Mouse (Mus musculus): Measurements from ENCODE around the gene Syt7. TPM values are rescaled to one million over a fixed set of nuclear protein-coding genes. Genes with fewer than 3 reads are reported as not detected.
A peak's percentile ranks its signal among the peaks of the same experiment; 100 is the strongest.

Syt7 gene
- polyA plus RNA-seq, 1 experiment: 0.35 TPM

DNA sequence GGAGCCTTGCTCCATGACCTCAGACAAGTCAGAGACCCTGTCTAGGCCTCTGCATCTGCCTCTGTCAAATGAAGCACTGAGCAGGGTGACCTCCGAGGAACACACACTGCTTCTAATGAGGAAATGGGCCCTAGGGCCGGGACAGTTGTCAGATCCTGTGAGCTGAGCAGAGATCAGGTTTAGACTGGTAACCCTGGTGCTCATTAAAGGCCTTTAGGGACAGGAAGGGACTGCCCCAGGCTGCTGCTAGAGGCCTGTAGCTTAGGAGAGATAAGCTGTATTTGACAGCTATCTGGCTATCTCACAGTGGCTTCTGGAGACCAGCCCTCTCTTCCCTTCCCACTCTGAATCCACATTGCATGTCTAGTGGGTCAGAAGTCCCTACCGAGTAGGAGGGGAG, 42.5 kb downstream of the Syt7 start:
- no peak overlapping the region for H3K27ac ChIP-seq (ENCODE audit: insufficient read depth, low read length)
- H3K4me3 ChIP-seq (ENCODE audit: insufficient read depth, low read length): no peak overlapping the region
- H3K4me1 ChIP-seq (ENCODE audit: control insufficient read depth, insufficient read depth, low read length): no peaks in the 10 kb centered on the region
- TF ChIP-seq CTCF (IDR thresholded peaks at IDR 0.05; ENCODE audit: borderline replicate concordance, insufficient read depth, low read length) (no peak), POLR2A (IDR thresholded peaks at IDR 0.05; ENCODE audit: low read depth, low read length) (no peak)

GRCm38 (mm10) chr19:10431841-10432240, 43.0 kb downstream of the Syt7 start:
- no peak for TF ChIP-seq POLR2A (IDR thresholded peaks at IDR 0.05; ENCODE audit: low read depth, low read length)
- no peak for TF ChIP-seq CTCF (IDR thresholded peaks at IDR 0.05; ENCODE audit: borderline replicate concordance, insufficient read depth, low read length)
- Histone ChIP-seq H3K4me1 (ENCODE audit: control insufficient read depth, insufficient read depth, low read length) (no peaks in the 10 kb centered on the region), H3K27ac (ENCODE audit: insufficient read depth, low read length) (no peak overlapping the region), H3K4me3 (ENCODE audit: insufficient read depth, low read length) (no peak overlapping the region)

- Histone ChIP-seq H3K4me1 (ENCODE audit: control insufficient read depth, insufficient read depth, low read length) (no peaks in the 10 kb centered on the region), H3K4me3 (ENCODE audit: insufficient read depth, low read length) (no peak overlapping the region), H3K27ac (ENCODE audit: insufficient read depth, low read length) (no peak overlapping the region)
- TF ChIP-seq CTCF (IDR thresholded peaks at IDR 0.05; ENCODE audit: borderline replicate concordance, insufficient read depth, low read length) (no peak), POLR2A (IDR thresholded peaks at IDR 0.05; ENCODE audit: low read depth, low read length) (no peak)
Measured at GRCm38 (mm10) chr19:10433225-10433624, 44.3 kb downstream of the Syt7 start.

DNA sequence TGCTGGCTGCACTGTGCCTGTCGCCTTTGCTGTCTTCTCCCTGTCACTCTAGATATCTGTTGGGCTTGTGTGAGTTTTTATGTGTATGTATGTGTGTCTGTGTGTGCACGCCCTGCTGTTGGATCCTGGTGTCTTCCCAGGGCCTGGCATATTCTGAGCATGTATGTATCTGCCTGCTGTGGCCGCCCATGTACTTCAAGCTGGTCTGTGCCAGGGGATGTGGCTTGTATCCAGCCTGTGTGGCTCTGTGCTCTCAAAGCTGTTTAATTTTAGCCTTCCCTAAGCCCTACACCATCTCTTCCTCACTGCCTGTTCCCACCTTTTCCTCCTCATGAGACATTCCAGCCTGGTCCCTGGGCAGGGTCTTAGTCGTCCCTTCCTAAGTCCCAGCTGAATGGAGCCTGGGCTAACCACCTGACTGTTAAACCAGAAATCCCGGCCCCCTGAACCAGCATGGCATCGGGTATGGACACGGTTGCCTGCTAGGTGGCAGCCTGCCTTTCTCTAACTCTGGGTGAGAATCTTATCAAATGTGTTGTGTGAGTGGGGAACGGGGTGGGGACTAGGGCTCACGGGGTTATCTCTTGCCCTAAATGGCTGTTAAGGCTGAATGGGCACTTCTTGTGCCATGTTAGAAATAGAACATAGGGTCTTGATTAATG, 45.1 kb downstream of the Syt7 start:
- no peak overlapping the region for H3K27ac ChIP-seq (ENCODE audit: insufficient read depth, low read length)
- no peak for TF ChIP-seq POLR2A (IDR thresholded peaks at IDR 0.05; ENCODE audit: low read depth, low read length)
- no peak for TF ChIP-seq CTCF (IDR thresholded peaks at IDR 0.05; ENCODE audit: borderline replicate concordance, insufficient read depth, low read length)
- no peaks in the 10 kb centered on the region for H3K4me1 ChIP-seq (ENCODE audit: control insufficient read depth, insufficient read depth, low read length)
- no peak overlapping the region for H3K4me3 ChIP-seq (ENCODE audit: insufficient read depth, low read length)

DNA sequence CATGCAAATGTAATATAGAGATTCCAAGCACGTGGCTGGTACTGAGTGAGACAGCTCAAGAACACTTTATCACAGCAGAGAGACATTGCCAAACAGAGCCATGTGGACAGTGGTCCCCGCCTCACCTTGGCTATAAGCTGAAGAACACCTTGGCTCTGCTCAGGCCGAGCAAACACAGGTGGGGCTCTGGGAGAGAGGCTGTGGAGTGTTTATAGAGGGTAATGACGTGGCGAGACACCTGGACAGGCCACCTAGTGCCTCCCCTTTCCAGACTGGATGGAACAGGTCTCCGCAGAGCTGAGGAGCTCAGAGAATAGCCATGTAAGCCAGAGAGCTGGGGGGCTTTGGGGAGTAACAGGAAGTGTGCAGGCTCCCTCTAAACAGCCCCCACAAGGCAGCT, 46.0 kb downstream of the Syt7 start:
- no peak for TF ChIP-seq CTCF (IDR thresholded peaks at IDR 0.05; ENCODE audit: borderline replicate concordance, insufficient read depth, low read length)
- no peak for TF ChIP-seq POLR2A (IDR thresholded peaks at IDR 0.05; ENCODE audit: low read depth, low read length)
- Histone ChIP-seq H3K4me1 (ENCODE audit: control insufficient read depth, insufficient read depth, low read length) (no peaks in the 10 kb centered on the region), H3K4me3 (ENCODE audit: insufficient read depth, low read length) (no peak overlapping the region), H3K27ac (ENCODE audit: insufficient read depth, low read length) (no peak overlapping the region)

DNA sequence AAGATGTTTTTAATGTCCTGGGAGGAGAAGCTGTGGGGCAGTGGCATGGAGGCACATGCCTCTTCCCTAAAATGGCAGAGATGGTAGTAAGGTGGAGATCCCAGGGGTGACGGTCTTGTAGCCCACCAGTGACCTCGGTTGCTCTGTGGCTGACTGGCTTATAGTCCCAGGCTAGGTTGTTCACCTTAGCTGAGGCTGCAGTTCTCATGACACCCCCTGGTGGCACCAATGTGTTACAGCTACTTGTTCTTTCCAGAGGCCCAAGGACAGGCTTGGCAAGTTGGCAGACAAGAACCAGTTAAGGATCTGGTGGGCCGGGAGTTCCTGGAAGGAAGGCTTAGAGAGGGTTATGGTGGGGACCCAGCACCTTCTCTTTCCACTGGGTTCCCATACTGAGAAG, 47.0 kb downstream of the Syt7 start:
- Histone ChIP-seq H3K4me1 (ENCODE audit: control insufficient read depth, insufficient read depth, low read length) (no peaks in the 10 kb centered on the region), H3K4me3 (ENCODE audit: insufficient read depth, low read length) (no peak overlapping the region), H3K27ac (ENCODE audit: insufficient read depth, low read length) (no peak overlapping the region)
- TF ChIP-seq POLR2A (IDR thresholded peaks at IDR 0.05; ENCODE audit: low read depth, low read length) (no peak), CTCF (IDR thresholded peaks at IDR 0.05; ENCODE audit: borderline replicate concordance, insufficient read depth, low read length) (peak; percentile 64; the same call in 1 of the 2 replicates)

- TF ChIP-seq POLR2A (IDR thresholded peaks at IDR 0.05; ENCODE audit: low read depth, low read length) (no peak), CTCF (IDR thresholded peaks at IDR 0.05; ENCODE audit: borderline replicate concordance, insufficient read depth, low read length) (no peak)
- Histone ChIP-seq H3K4me3 (ENCODE audit: insufficient read depth, low read length) (no peak overlapping the region), H3K4me1 (ENCODE audit: control insufficient read depth, insufficient read depth, low read length) (no peaks in the 10 kb centered on the region), H3K27ac (ENCODE audit: insufficient read depth, low read length) (no peak overlapping the region)
Measured at GRCm38 (mm10) chr19:10436726-10437125, 47.8 kb downstream of the Syt7 start.

DNA sequence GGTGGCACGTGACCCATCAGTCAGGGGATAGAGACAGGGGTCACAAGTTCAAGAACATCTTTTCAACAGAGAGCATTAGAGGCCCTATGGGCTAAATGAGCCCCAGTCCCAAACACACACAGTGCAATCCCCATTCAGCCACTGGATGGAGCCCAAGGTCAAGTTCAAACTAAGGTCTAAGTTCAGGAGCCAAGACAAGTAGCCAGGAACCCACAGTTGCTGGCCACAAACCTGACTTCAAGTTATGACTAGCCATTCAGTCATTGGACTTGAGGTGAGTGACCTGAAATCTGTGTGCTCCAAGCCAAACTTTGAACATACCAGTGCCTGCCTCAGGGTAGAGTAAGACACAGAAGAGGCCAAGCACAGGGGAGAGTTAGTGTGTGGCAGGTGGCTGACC, 48.6 kb downstream of the Syt7 start:
- Histone ChIP-seq H3K4me3 (ENCODE audit: insufficient read depth, low read length) (no peak overlapping the region), H3K27ac (ENCODE audit: insufficient read depth, low read length) (no peak overlapping the region), H3K4me1 (ENCODE audit: control insufficient read depth, insufficient read depth, low read length) (no peaks in the 10 kb centered on the region)
- TF ChIP-seq CTCF (IDR thresholded peaks at IDR 0.05; ENCODE audit: borderline replicate concordance, insufficient read depth, low read length) (no peak), POLR2A (IDR thresholded peaks at IDR 0.05; ENCODE audit: low read depth, low read length) (no peak)

GRCm38 (mm10) chr19:10444685-10445369, 55.9 kb downstream of the Syt7 start:
- no peak for TF ChIP-seq CTCF (IDR thresholded peaks at IDR 0.05; ENCODE audit: borderline replicate concordance, insufficient read depth, low read length)
- TF ChIP-seq POLR2A (IDR thresholded peaks at IDR 0.05; ENCODE audit: low read depth, low read length): no peak
- Histone ChIP-seq H3K4me1 (ENCODE audit: control insufficient read depth, insufficient read depth, low read length) (0 out of 2 replicates have a peak, but pooled peaks cover under 1% of the 10 kb centered on the region), H3K4me3 (ENCODE audit: insufficient read depth, low read length) (no peak overlapping the region), H3K27ac (ENCODE audit: insufficient read depth, low read length) (no peak overlapping the region)

- TF ChIP-seq CTCF (IDR thresholded peaks at IDR 0.05; ENCODE audit: borderline replicate concordance, insufficient read depth, low read length) (no peak), POLR2A (IDR thresholded peaks at IDR 0.05; ENCODE audit: low read depth, low read length) (no peak)
- no peak overlapping the region for H3K27ac ChIP-seq (ENCODE audit: insufficient read depth, low read length)
- no peak overlapping the region for H3K4me3 ChIP-seq (ENCODE audit: insufficient read depth, low read length)
- 0 out of 2 replicates have a peak, but pooled peaks cover 2% of the 10 kb centered on the region for H3K4me1 ChIP-seq (ENCODE audit: control insufficient read depth, insufficient read depth, low read length)
Measured at GRCm38 (mm10) chr19:10448275-10448674, 59.4 kb downstream of the Syt7 start.
